Mouse (Mus musculus): ENCODE data around the gene Mdm4. TPM values are rescaled to one million over a fixed set of nuclear protein-coding genes. Genes with fewer than 3 reads are reported as not detected.

The Mdm4 gene
- polyA plus RNA-seq (2015; fragmentation: Nextera tagmentation; extraction: Ambion mirVana): 33.3 and 36.7 TPM in 2 replicates

DNA sequence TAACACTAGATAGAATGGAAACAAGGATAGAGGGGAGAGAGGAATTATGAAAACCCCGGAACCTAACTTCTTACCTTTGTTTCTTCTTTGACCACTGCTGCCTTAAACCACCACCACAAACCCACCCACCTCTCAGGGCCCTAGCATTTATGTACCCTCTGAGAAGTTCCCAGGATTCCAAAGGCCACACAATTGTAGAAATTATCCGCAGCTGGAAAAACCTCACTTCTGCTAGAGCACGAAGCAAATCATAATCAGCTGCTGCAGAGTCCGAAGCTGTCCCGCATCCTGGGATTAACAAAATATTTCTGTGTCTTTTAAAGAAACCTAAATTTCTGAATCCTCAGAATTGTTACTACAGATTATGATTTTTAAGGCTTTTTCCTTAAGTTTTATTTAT, at the start of gene Mdm4:
TSS of gene Mdm4 (minus strand) at position 101 of the 400 bp plus-strand sequence.
- H3K4me3 ChIP-seq: no peak within 1 kb of the TSS
- no peak within 1 kb of the TSS for H3K27ac ChIP-seq
- no peak for ATAC-seq (ENCODE audit: borderline replicate concordance, extremely low read depth, low FRiP score, low TSS enrichment)
- H3K36me3 ChIP-seq: no peaks in the 10 kb centered on the region
- H3K4me2 ChIP-seq: no peak within 1 kb of the TSS
- peaks cover 4% of the 10 kb centered on the region; the same call in 1 of the 2 replicates for H3K4me1 ChIP-seq
- no peaks in the 10 kb centered on the region for H3K27me3 ChIP-seq
- H3K9ac ChIP-seq: no peak within 1 kb of the TSS
- no peaks in the 10 kb centered on the region for H3K9me3 ChIP-seq
- WGBS: 96% methylated on average over 5 of the region's 5 CpGs

GRCm38 (mm10) chr1:133080079-133080561, 49.8 kb upstream of the Mdm4 start:
- H3K27ac ChIP-seq: no peak overlapping the region
- no peak overlapping the region for H3K4me3 ChIP-seq
- peaks cover 40% of the 10 kb centered on the region for H3K4me1 ChIP-seq
- WGBS: 47% methylated on average over 9 of the region's 9 CpGs
- H3K9me3 ChIP-seq: no peaks in the 10 kb centered on the region
- no peak overlapping the region for H3K4me2 ChIP-seq
- H3K9ac ChIP-seq: no peak overlapping the region
- no peaks in the 10 kb centered on the region for H3K27me3 ChIP-seq
- no peaks in the 10 kb centered on the region for H3K36me3 ChIP-seq
- no peak for ATAC-seq (ENCODE audit: borderline replicate concordance, extremely low read depth, low FRiP score, low TSS enrichment)

- Histone ChIP-seq H3K36me3 (no peaks in the 10 kb centered on the region), H3K9me3 (no peaks in the 10 kb centered on the region)
- WGBS: 94% methylated on average over 7 of the region's 7 CpGs
Observed at GRCm38 (mm10) chr1:133079509-133079908, 49.1 kb upstream of the Mdm4 start.

DNA sequence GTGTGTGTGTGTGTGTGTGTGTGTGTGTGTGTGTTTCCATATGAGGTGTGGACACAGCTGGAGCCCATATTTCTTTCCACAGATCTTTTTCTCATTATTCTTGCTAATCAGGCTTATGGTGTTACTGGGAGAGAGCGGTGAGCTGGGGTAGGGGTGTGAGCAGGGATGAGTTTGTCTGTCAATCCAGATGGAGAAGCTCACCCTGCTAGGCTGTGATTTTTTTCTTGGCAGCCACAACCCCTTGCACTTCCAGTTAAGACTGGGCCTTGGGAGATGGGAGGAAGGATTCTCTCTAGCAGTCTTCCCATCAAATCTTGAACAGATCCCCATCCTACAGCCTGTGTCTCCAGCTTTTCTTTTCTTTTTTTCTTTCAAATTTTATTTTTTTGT, 48.0 kb upstream of the Mdm4 start:
- Histone ChIP-seq H3K9me3 (no peaks in the 10 kb centered on the region), H3K27ac (no peak overlapping the region), H3K27me3 (peaks cover 3% of the 10 kb centered on the region; the same call in 1 of the 2 replicates), H3K4me2 (no peak overlapping the region), H3K4me3 (no peak overlapping the region), H3K36me3 (no peaks in the 10 kb centered on the region), H3K9ac (no peak overlapping the region), H3K4me1 (peaks cover 40% of the 10 kb centered on the region)
- WGBS: 80% methylated on average over 1 of the region's 1 CpGs
- no peak for ATAC-seq (ENCODE audit: borderline replicate concordance, extremely low read depth, low FRiP score, low TSS enrichment)

More at GRCm38 (mm10) chr1:133079509-133079908, 49.1 kb upstream of the Mdm4 start:
- no peak for ATAC-seq (ENCODE audit: borderline replicate concordance, extremely low read depth, low FRiP score, low TSS enrichment)
- H3K9ac ChIP-seq: no peak overlapping the region
- H3K4me2 ChIP-seq: no peak overlapping the region
- no peak overlapping the region for H3K4me3 ChIP-seq
- no peaks in the 10 kb centered on the region for H3K27me3 ChIP-seq
- no peak overlapping the region for H3K27ac ChIP-seq
- peaks cover 39% of the 10 kb centered on the region for H3K4me1 ChIP-seq

- Histone ChIP-seq H3K9me3 (no peaks in the 10 kb centered on the region), H3K4me2 (no peak overlapping the region), H3K9ac (no peak overlapping the region), H3K27me3 (peaks cover 3% of the 10 kb centered on the region; the same call in 1 of the 2 replicates), H3K27ac (peak overlapping the region; percentile 33), H3K4me1 (peaks cover 45% of the 10 kb centered on the region), H3K4me3 (no peak overlapping the region), H3K36me3 (no peaks in the 10 kb centered on the region)
- WGBS: 46% methylated on average over 12 of the region's 12 CpGs
- ATAC-seq (ENCODE audit: borderline replicate concordance, extremely low read depth, low FRiP score, low TSS enrichment): no peak
Observed at GRCm38 (mm10) chr1:133077606-133078337, 47.4 kb upstream of the Mdm4 start.

DNA sequence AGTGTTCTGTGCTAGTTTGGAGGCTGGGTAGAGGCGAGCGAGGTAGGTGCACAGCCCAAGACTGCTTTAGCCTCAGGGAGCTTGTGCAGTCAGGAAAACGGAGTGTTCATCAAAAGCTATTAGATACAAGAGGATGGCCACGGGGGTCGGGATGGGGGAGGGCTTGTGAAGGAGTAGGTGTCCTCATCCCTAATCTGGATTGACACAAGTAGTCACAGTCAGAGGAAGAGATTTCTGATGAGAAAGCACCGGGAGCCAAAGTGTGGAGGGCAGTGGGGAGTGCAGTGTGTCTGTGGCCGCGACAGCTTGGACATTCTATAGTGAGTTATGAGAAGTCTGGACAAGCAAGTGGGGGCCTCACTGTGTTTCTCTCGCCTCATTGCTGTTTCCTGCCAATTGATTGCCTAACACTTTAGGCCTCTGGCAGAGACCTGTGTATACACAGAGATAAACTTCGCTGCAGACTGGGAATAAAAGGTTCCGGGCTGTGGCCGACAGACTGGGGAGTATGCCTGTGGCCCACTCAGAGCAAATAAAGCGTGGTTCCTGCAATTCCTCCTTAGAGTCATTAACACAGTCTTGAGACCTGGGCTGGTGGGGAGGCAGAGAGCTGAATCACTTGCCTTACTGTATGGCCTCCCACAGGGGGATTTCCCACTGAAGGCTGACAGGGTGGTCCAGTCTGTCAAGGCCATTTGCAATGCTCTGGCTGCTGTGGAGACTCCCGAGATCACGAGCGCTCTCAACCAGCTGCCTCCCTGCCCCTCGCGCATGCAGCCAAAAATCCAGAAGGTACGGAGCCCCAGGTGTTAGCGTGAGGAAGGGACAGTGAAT, 46.5 kb upstream of the Mdm4 start:
- Histone ChIP-seq H3K9me3 (no peaks in the 10 kb centered on the region), H3K4me1 (peaks cover 54% of the 10 kb centered on the region), H3K36me3 (no peaks in the 10 kb centered on the region), H3K9ac (no peak overlapping the region), H3K27ac (peak overlapping the region; percentile 33), H3K4me3 (no peak overlapping the region), H3K27me3 (peaks cover 3% of the 10 kb centered on the region; the same call in 1 of the 2 replicates), H3K4me2 (no peak overlapping the region)
- 28% methylated on average over 20 of the region's 20 CpGs for WGBS
- peak; percentile 71 for ATAC-seq (ENCODE audit: borderline replicate concordance, extremely low read depth, low FRiP score, low TSS enrichment)

DNA sequence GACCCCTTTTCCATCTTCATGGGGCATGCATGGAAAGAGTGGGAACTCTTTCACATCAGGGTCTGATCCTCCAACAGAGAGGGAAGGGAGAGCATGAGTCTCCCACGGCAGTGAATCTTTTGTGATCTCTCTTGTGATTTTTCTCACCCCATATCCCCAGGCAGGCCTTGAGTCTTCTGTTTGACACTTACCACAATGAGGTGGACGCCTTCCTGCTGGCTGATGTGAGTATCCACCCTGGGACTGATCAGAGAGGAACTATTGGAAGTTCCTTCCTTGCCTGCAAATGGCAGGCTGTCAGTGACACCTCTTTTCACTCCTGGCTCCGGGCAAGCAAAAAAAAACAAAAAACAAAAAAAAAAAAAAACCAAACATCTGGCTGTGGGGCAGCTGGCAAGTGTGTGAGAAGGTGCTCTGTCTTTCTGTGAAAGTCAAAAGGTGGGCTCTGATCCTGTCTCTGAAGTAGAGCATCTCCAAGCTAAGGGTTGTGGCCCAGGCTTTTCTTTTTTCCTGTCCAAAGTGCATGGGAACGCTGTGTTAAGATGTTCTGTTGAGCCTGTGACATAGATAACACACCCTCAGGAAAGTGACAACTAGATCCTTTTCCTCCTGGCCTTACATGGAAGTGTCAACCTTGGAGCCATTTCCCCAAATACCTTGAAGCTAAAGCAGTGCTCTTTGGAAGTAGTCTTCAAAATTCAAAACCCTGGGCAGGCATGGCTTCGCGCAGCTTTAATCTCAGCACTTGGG, 45.5 kb upstream of the Mdm4 start:
- WGBS: 71% methylated on average over 6 of the region's 6 CpGs
- Histone ChIP-seq H3K4me2 (no peak overlapping the region), H3K9me3 (no peaks in the 10 kb centered on the region), H3K9ac (no peak overlapping the region), H3K36me3 (no peaks in the 10 kb centered on the region), H3K27ac (0 out of 2 replicates have a peak overlapping the region, but pooled peaks have one; percentile 33), H3K4me3 (no peak overlapping the region), H3K27me3 (peaks cover 3% of the 10 kb centered on the region; the same call in 1 of the 2 replicates), H3K4me1 (peaks cover 65% of the 10 kb centered on the region)
- no peak for ATAC-seq (ENCODE audit: borderline replicate concordance, extremely low read depth, low FRiP score, low TSS enrichment)

DNA sequence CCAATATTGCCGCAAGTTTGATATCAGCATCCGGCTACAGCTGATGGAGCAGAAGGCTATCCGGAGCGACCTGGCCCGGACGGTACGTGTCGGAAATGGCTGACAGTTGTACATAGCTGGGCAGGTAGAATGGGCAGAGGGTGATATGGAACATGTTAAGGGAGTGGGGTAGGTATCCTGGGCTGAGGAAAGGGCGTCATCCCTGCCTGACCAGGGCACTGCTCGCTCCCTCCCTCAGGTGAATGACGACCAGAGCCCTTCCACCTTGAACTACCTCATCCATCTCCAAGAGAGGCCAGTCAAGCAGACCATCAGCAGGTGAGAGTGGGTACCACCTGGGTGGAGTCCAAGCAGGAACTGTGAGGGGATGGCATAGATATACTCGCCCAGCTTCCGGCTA, 44.2 kb upstream of the Mdm4 start:
- Histone ChIP-seq H3K9me3 (no peaks in the 10 kb centered on the region), H3K27ac (0 out of 2 replicates have a peak overlapping the region, but pooled peaks have one; percentile 87), H3K4me3 (no peak overlapping the region), H3K9ac (no peak overlapping the region), H3K36me3 (no peaks in the 10 kb centered on the region), H3K4me1 (peaks cover 76% of the 10 kb centered on the region), H3K27me3 (peaks cover 3% of the 10 kb centered on the region; the same call in 1 of the 2 replicates), H3K4me2 (no peak overlapping the region)
- WGBS: 92% methylated on average over 13 of the region's 13 CpGs
- ATAC-seq (ENCODE audit: borderline replicate concordance, extremely low read depth, low FRiP score, low TSS enrichment): no peak

DNA sequence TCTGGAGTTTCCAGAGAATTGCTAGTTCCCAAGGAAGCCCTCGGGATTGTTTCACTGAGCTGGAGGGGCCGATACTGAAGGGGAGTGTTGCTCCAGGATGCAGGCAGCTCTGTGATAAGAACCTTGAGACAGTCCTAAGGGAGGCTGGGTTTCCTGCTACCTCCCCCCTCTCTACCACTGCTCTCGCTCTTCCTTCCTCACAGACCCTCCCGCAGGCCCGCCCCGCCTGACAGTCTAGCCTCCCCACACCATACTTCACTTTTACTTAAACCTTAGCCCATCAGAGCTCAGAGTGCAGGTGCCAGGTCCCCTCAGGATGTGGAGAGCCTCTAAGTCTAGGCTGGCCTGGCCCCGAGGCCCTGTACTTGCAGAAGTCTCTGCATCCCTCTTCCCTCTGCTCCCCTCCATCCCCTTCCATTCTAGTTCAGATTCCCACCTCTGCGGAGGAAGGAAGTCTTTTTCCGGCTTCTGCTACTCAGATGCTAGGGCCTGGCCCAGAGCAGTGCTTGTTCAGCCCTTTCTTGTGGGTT, 43.0 kb upstream of the Mdm4 start:
- Histone ChIP-seq H3K4me1 (peaks cover 84% of the 10 kb centered on the region), H3K9me3 (no peaks in the 10 kb centered on the region), H3K9ac (no peak overlapping the region), H3K4me2 (peak overlapping the region; percentile 12), H3K27ac (peak overlapping the region; percentile 87), H3K36me3 (no peaks in the 10 kb centered on the region), H3K4me3 (no peak overlapping the region), H3K27me3 (peaks cover 3% of the 10 kb centered on the region; the same call in 1 of the 2 replicates)
- WGBS: 40% methylated on average over 9 of the region's 9 CpGs
- ATAC-seq (ENCODE audit: borderline replicate concordance, extremely low read depth, low FRiP score, low TSS enrichment): no peak

DNA sequence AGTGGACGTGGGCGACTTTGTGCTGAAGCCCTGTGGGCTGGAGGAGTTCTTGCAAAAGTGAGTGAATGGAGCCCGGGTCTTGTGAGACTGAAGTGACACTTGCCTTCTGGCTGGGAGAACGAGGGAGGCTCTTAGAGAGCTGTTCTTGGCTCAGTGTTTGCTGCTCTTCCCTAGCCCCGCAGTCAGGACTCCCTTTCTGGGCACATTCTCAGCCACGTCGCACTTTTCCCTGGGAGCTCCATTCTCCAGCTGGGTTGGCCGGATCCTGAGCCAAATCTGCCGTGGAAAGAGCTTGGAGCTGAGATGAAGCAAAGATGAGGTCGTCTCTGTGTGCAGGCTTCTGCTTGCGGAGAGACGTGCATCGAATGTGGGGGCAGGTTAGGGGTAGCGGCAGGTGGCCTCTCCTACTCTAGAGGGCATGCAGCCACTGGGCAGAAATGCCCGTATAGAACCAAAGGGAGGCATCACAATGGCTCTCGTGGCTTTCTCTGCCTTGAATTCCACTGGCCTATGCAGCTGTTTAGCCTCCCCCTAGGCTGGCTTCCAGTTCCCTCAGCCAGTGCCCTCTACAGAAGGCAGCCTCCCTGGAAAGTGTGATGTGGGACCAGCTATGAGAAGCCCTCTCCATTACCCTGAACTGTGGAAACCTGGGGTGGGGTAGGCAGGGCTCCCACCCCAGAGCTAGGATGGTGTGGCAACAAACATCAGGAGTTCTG, 41.5 kb upstream of the Mdm4 start:
- Histone ChIP-seq H3K9ac (no peak overlapping the region), H3K27ac (peak overlapping the region; percentile 87), H3K4me3 (no peak overlapping the region), H3K36me3 (no peaks in the 10 kb centered on the region), H3K4me2 (no peak overlapping the region), H3K27me3 (peaks cover 3% of the 10 kb centered on the region; the same call in 1 of the 2 replicates), H3K9me3 (no peaks in the 10 kb centered on the region), H3K4me1 (peaks cover 71% of the 10 kb centered on the region)
- WGBS: 47% methylated on average over 16 of the region's 16 CpGs
- no peak for ATAC-seq (ENCODE audit: borderline replicate concordance, extremely low read depth, low FRiP score, low TSS enrichment)

Data from lung, embryonic 15.5 days (tissue).